Mouse (Mus musculus) left cerebral cortex, postnatal 36 days (tissue): ENCODE results near the gene Agmo. TPM values are rescaled to one million over a fixed set of nuclear protein-coding genes. Genes with fewer than 3 reads are reported as not detected.

Experiments used
- DNase-seq, 2 experiments: peaks; one replicate each; pipeline ENCODE4 v3.0.0; 2021 to 2022; ENCODE audit warnings: low spot score in 2 of 2, mixed read lengths in 1 of 2
- intact Hi-C: fragments of 180-260 bp; cut with DNase I; formaldehyde crosslinking; loops from one replicate; pipeline ENCODE4 v1.15.1; 2025
- total RNA-seq, 2 experiments: library from RNA; stranded (reverse); gene quantifications; 2 replicates each; pipeline ENCODE4 v1.2.3; 2021

The Agmo gene
- 1 to 10 TPM; 3.8 to 4.0 TPM for total RNA-seq

GRCm38 (mm10) chr12:37241566-37242021 lies at the start of gene Agmo:
Gene Agmo, plus strand, starts transcription at chr12:37241641.
- peak; percentile 6 to 18 for DNase-seq
- intact Hi-C loops, result no loop called here

GRCm38 (mm10) chr12:37231119-37231518 lies 10.3 kb upstream of the Agmo start:
- intact Hi-C loops, result no loop called here
- DNase-seq, result no peak

- DNase-seq, result no peak
- intact Hi-C loops, result no loop called here
Observed at GRCm38 (mm10) chr12:37240975-37241565, 371 bp upstream of the Agmo start.

GRCm38 (mm10) chr12:37242484-37242883 lies 1.0 kb downstream of the Agmo start:
- intact Hi-C loops, result no loop called here
- no peak for DNase-seq

GRCm38 (mm10) chr12:37244876-37245275 lies 3.4 kb downstream of the Agmo start:
- intact Hi-C loops, result no loop called here
- DNase-seq, result no peak

GRCm38 (mm10) chr12:37251688-37252087 lies 10.2 kb downstream of the Agmo start:
- intact Hi-C loops, result loop anchor here (10.0 kb wide), 1 partner anchor 193 kb away; no protein-coding TSS in a partner anchor

GRCm38 (mm10) chr12:37257099-37257498 lies 15.7 kb downstream of the Agmo start:
- no peak for DNase-seq
- intact Hi-C loops, result loop anchor here (10.0 kb wide), 1 partner anchor 188 kb away; no protein-coding TSS in a partner anchor

More at GRCm38 (mm10) chr12:37251688-37252087, 10.2 kb downstream of the Agmo start:
- no peak for DNase-seq

- DNase-seq, result no peak
- intact Hi-C loops, result loop anchor here (10.0 kb wide), 1 partner anchor 185 kb away; no protein-coding TSS in a partner anchor
Observed at GRCm38 (mm10) chr12:37259771-37260528, 18.5 kb downstream of the Agmo start.

- intact Hi-C loops, result no loop called here
- no peak for DNase-seq
Observed at GRCm38 (mm10) chr12:37263685-37264084, 22.2 kb downstream of the Agmo start.

GRCm38 (mm10) chr12:37268636-37269152 lies 27.3 kb downstream of the Agmo start:
- intact Hi-C loops, result no loop called here
- DNase-seq, result no peak

- DNase-seq, result no peak
- intact Hi-C loops, result no loop called here
Observed at GRCm38 (mm10) chr12:37272660-37273059, 31.2 kb downstream of the Agmo start.

GRCm38 (mm10) chr12:37273964-37274657 lies 32.7 kb downstream of the Agmo start:
- no peak for DNase-seq
- intact Hi-C loops, result no loop called here

GRCm38 (mm10) chr12:37274658-37275019 lies 33.2 kb downstream of the Agmo start:
- intact Hi-C loops, result no loop called here
- no peak for DNase-seq

- intact Hi-C loops, result no loop called here
- DNase-seq, result no peak
Observed at GRCm38 (mm10) chr12:37306956-37307466, 65.6 kb downstream of the Agmo start.

GRCm38 (mm10) chr12:37310786-37311185 lies 69.3 kb downstream of the Agmo start:
- intact Hi-C loops, result no loop called here
- DNase-seq, result no peak

- DNase-seq, result no peak
- intact Hi-C loops, result no loop called here
Observed at GRCm38 (mm10) chr12:37322860-37323259, 81.4 kb downstream of the Agmo start.

- DNase-seq, result no peak
- intact Hi-C loops, result no loop called here
Observed at GRCm38 (mm10) chr12:37334987-37335386, 93.5 kb downstream of the Agmo start.

GRCm38 (mm10) chr12:37344225-37344624 lies 102.8 kb downstream of the Agmo start:
- intact Hi-C loops, result no loop called here
- no peak for DNase-seq

GRCm38 (mm10) chr12:37345696-37346095 lies 104.3 kb downstream of the Agmo start:
- DNase-seq, result no peak
- intact Hi-C loops, result no loop called here

- intact Hi-C loops, result no loop called here
- no peak for DNase-seq
Observed at GRCm38 (mm10) chr12:37392316-37392715, 150.9 kb downstream of the Agmo start.
